Mouse (Mus musculus) heart, postnatal 0 days (tissue): ENCODE data around the gene Zfp872.

ENCODE experiments used
- CTCF ChIP-seq: IDR thresholded peaks from 2 replicates; pipeline ENCODE4 v1.5.1; 2016; ENCODE audit warnings: antibody characterized with exemption, control low read depth, low read depth
- EP300 ChIP-seq: IDR thresholded peaks from 2 replicates; pipeline ENCODE4 v1.6.1; 2016; ENCODE audit warnings: antibody characterized with exemption, low read depth

GRCm38 (mm10) chr9:22153810-22154209 lies 34.1 kb upstream of the Zfp872 start:
- TF ChIP-seq CTCF (no peak), EP300 (no peak)
